Mouse (Mus musculus): ENCODE results near the gene Prkd3. TPM values are rescaled to one million over a fixed set of nuclear protein-coding genes. Genes with fewer than 3 reads are reported as not detected.
A peak's percentile ranks its signal among the peaks of the same experiment; 100 is the strongest.

Prkd3 gene
- polyA plus RNA-seq, 1 experiment from 2014 or later = 17.0 TPM

DNA sequence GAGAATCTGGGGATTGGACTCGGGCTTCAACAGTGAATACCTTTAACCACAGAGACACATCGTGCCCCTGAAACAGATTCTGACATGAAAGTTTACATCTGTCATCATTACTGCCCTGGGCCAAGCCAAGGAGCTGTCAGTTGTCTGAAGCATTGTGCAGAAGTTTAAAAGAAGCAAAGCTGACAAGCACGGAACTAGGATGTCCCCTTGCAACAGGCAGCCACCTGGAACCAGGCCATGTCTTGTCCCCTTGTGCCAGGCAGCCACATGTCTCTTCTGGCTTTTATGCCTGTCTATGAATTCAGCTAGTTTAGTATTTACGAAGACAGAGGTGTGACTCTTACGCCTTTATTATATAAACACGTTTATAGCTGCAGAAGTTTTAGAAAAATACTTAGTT lies 37.7 kb upstream of the Prkd3 start:
- WGBS (ENCODE audit: insufficient replicate concordance) = 78% methylated on average over 6 of the region's 6 CpGs
- Histone ChIP-seq H3K36me3 (replicated peaks; ENCODE audit: insufficient read depth, low read length) (no peaks in the 10 kb centered on the region), H3K9me3 (ENCODE audit: low read length) (no peaks in the 10 kb centered on the region)

GRCm38 (mm10) chr17:79052088-79052812 lies 31.6 kb upstream of the Prkd3 start:
- peak; percentile 79 for DNase-seq
- peak overlapping the region; percentile 65 for H3K27ac ChIP-seq (ENCODE audit: low read depth)
- no peaks in the 10 kb centered on the region for H3K27me3 ChIP-seq (ENCODE audit: insufficient read depth, low read length)
- peak; percentile 94 for ATAC-seq
- H3K4me2 ChIP-seq (ENCODE audit: low read depth, low read length) = peak overlapping the region; percentile 85
- peak; percentile 38 for TF ChIP-seq CTCF (IDR thresholded peaks at IDR 0.05; ENCODE audit: low read depth)
- TF ChIP-seq EP300 (IDR thresholded peaks at IDR 0.05; ENCODE audit: low read depth) = no peak
- H3K9me3 ChIP-seq (ENCODE audit: low read length) = no peaks in the 10 kb centered on the region
- under 1% methylated on average over 45 of the region's 45 CpGs for WGBS (ENCODE audit: insufficient replicate concordance)
- peaks cover 8% of the 10 kb centered on the region; the same call in 1 of the 2 replicates for H3K4me1 ChIP-seq (ENCODE audit: insufficient read depth)
- H3K36me3 ChIP-seq (replicated peaks; ENCODE audit: insufficient read depth, low read length) = no peaks in the 10 kb centered on the region
- peak overlapping the region; percentile 59 for H3K9ac ChIP-seq (replicated peaks)
- peak overlapping the region; percentile 66 for H3K4me3 ChIP-seq (ENCODE audit: low read depth, low read length)

More for the DNA sequence above, 37.7 kb upstream of the Prkd3 start:
- Histone ChIP-seq H3K27ac (ENCODE audit: low read depth) (no peak overlapping the region), H3K4me2 (ENCODE audit: low read depth, low read length) (no peak overlapping the region), H3K4me1 (ENCODE audit: insufficient read depth) (0 out of 2 replicates have a peak, but pooled peaks cover 2% of the 10 kb centered on the region), H3K9ac (replicated peaks) (no peak overlapping the region), H3K4me3 (ENCODE audit: low read depth, low read length) (no peak overlapping the region), H3K27me3 (ENCODE audit: insufficient read depth, low read length) (no peaks in the 10 kb centered on the region)
- TF ChIP-seq EP300 (IDR thresholded peaks at IDR 0.05; ENCODE audit: low read depth) = no peak
- TF ChIP-seq CTCF (IDR thresholded peaks at IDR 0.05; ENCODE audit: low read depth) = no peak
- DNase-seq = no peak
- ATAC-seq = no peak

DNA sequence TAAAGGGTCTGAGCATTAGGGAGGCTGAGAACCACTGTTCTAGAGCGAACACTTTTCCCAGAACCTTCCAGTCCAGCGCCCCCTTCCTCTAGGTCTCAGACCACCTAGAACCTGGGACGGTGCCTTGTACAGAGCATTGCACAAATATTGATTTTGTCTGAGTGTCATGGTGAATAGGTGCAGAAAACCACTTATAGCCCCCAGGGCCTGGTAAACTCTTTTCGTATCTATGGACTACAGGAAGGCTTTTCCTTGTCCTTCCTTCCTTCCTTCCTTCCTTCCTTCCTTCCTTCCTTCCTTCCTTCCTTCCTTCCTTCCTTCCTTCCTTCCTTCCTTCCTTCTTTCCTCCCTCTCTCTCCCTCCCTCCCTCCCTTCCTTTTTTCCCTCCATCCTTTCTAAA lies 31.0 kb upstream of the Prkd3 start, which contains the start of gene Qpct:
Qpct (plus strand) TSS at position 301 of the 400 bp plus-strand sequence.
- Histone ChIP-seq H3K4me2 (ENCODE audit: low read depth, low read length) (peak within 1 kb of the TSS; percentile 85), H3K36me3 (replicated peaks; ENCODE audit: insufficient read depth, low read length) (no peaks in the 10 kb centered on the region), H3K4me3 (ENCODE audit: low read depth, low read length) (peak within 1 kb of the TSS; percentile 66), H3K9me3 (ENCODE audit: low read length) (no peaks in the 10 kb centered on the region), H3K9ac (replicated peaks) (peak within 1 kb of the TSS; percentile 59), H3K27me3 (ENCODE audit: insufficient read depth, low read length) (no peaks in the 10 kb centered on the region), H3K27ac (ENCODE audit: low read depth) (peak within 1 kb of the TSS; percentile 65), H3K4me1 (ENCODE audit: insufficient read depth) (peaks cover 5% of the 10 kb centered on the region; the same call in 1 of the 2 replicates)
- DNase-seq (no peak), ATAC-seq (no peak)
- WGBS (ENCODE audit: insufficient replicate concordance) = 66% methylated on average over 4 of the region's 4 CpGs
- TF ChIP-seq CTCF (IDR thresholded peaks at IDR 0.05; ENCODE audit: low read depth) = no peak
- no peak for TF ChIP-seq EP300 (IDR thresholded peaks at IDR 0.05; ENCODE audit: low read depth)

- H3K27ac ChIP-seq (ENCODE audit: low read depth) = no peak overlapping the region
- no peak for TF ChIP-seq EP300 (IDR thresholded peaks at IDR 0.05; ENCODE audit: low read depth)
- TF ChIP-seq CTCF (IDR thresholded peaks at IDR 0.05; ENCODE audit: low read depth) = no peak
- H3K27me3 ChIP-seq (ENCODE audit: insufficient read depth, low read length) = no peaks in the 10 kb centered on the region
- DNase-seq = no peak
- WGBS (ENCODE audit: insufficient replicate concordance) = 93% methylated on average over 2 of the region's 2 CpGs
- H3K4me3 ChIP-seq (ENCODE audit: low read depth, low read length) = no peak overlapping the region
- no peaks in the 10 kb centered on the region for H3K9me3 ChIP-seq (ENCODE audit: low read length)
- H3K9ac ChIP-seq (replicated peaks) = no peak overlapping the region
- ATAC-seq = no peak
- H3K4me2 ChIP-seq (ENCODE audit: low read depth, low read length) = no peak overlapping the region
- H3K36me3 ChIP-seq (replicated peaks; ENCODE audit: insufficient read depth, low read length) = no peaks in the 10 kb centered on the region
- H3K4me1 ChIP-seq (ENCODE audit: insufficient read depth) = no peaks in the 10 kb centered on the region
Measured at GRCm38 (mm10) chr17:79043705-79044104, 23.1 kb upstream of the Prkd3 start.

GRCm38 (mm10) chr17:79039660-79040059 lies 19.0 kb upstream of the Prkd3 start:
- Histone ChIP-seq H3K4me1 (ENCODE audit: insufficient read depth) (no peaks in the 10 kb centered on the region), H3K9me3 (ENCODE audit: low read length) (no peaks in the 10 kb centered on the region), H3K36me3 (replicated peaks; ENCODE audit: insufficient read depth, low read length) (no peaks in the 10 kb centered on the region), H3K27ac (ENCODE audit: low read depth) (no peak overlapping the region), H3K4me2 (ENCODE audit: low read depth, low read length) (no peak overlapping the region), H3K9ac (replicated peaks) (no peak overlapping the region), H3K27me3 (ENCODE audit: insufficient read depth, low read length) (no peaks in the 10 kb centered on the region), H3K4me3 (ENCODE audit: low read depth, low read length) (no peak overlapping the region)
- ATAC-seq (no peak), DNase-seq (no peak)
- TF ChIP-seq EP300 (IDR thresholded peaks at IDR 0.05; ENCODE audit: low read depth) = no peak
- no peak for TF ChIP-seq CTCF (IDR thresholded peaks at IDR 0.05; ENCODE audit: low read depth)

DNA sequence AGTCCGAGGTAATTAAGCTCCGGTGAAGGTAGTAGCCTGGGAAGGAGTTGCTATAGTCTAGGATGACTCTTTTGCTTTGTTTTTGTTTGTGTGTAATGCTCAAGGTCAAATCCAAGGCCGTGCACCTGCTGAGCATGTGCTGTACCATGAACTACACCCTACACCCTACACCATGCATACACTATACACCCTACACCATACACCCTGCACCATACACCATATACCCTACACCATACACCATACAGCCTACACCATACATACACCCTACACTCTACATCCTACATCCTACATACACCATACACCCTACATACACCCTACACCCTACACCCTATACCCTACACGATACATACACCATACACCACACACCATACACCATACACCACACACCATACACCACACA lies 12.2 kb upstream of the Prkd3 start:
- Histone ChIP-seq H3K4me2 (ENCODE audit: low read depth, low read length) (no peak overlapping the region), H3K36me3 (replicated peaks; ENCODE audit: insufficient read depth, low read length) (no peaks in the 10 kb centered on the region), H3K4me3 (ENCODE audit: low read depth, low read length) (no peak overlapping the region), H3K27me3 (ENCODE audit: insufficient read depth, low read length) (no peaks in the 10 kb centered on the region), H3K9me3 (ENCODE audit: low read length) (no peaks in the 10 kb centered on the region), H3K4me1 (ENCODE audit: insufficient read depth) (no peaks in the 10 kb centered on the region), H3K27ac (ENCODE audit: low read depth) (no peak overlapping the region), H3K9ac (replicated peaks) (no peak overlapping the region)
- 78% methylated on average over 4 of the region's 4 CpGs for WGBS (ENCODE audit: insufficient replicate concordance)
- TF ChIP-seq EP300 (IDR thresholded peaks at IDR 0.05; ENCODE audit: low read depth) (no peak), CTCF (IDR thresholded peaks at IDR 0.05; ENCODE audit: low read depth) (no peak)
- ATAC-seq (no peak), DNase-seq (no peak)

Data from liver, postnatal 0 days (tissue).